Mouse (Mus musculus): ENCODE results near the gene Gm15217. TPM values are rescaled to one million over a fixed set of nuclear protein-coding genes. Genes with fewer than 3 reads are reported as not detected.

Gene Gm15217
- polyA plus RNA-seq (2012; rRNA removed), result not detected in 2 replicates

GRCm38 (mm10) chr14:46379285-46379684, at the start of gene Gm15217:
Gm15217 (plus strand) TSS chr14:46379414.

GRCm38 (mm10) chr14:46390249-46390775, 11.1 kb downstream of the Gm15217 start, which contains the start of gene Bmp4:
Bmp4 (minus strand) TSS chr14:46390669.

Other genes starting within 250 kb of the Gm15217 start
- 3.9 and 5.5 TPM in 2 replicates for gene Bmp4, start 11.3 kb downstream of the Gm15217 start, polyA plus RNA-seq (2012; rRNA removed)

All from central nervous system, embryonic 18 days (tissue).